Mouse (Mus musculus) forebrain, embryonic 12.5 days (tissue): Measurements from ENCODE around the gene Fam186b. TPM values are rescaled to one million over a fixed set of nuclear protein-coding genes. Genes with fewer than 3 reads are reported as not detected.
A peak's percentile ranks its signal among the peaks of the same experiment; 100 is the strongest.

Experiments used
- ATAC-seq: fragments of 200-750 bp; cut with Nextera tagmentation; 2 replicates; pipeline ENCODE4 v1.8.0; 2017; ENCODE audit warnings: moderate TSS enrichment; ENCODE audit not compliant: low FRiP score
- H3K27ac ChIP-seq: fragments of 300-500 bp; sonication (generic); 2 replicates; pipeline ENCODE4 v1.5.1; 2016; ENCODE audit warnings: mild to moderate bottlenecking
- H3K27me3 ChIP-seq: fragments of 300-500 bp; sonication (generic); 2 replicates; pipeline ENCODE4 v1.6.1; 2016; ENCODE audit warnings: mild to moderate bottlenecking
- H3K36me3 ChIP-seq: fragments of 300-500 bp; sonication (generic); replicated peaks from 2 replicates; pipeline ENCODE4 v1.6.1; 2016; ENCODE audit warnings: mild to moderate bottlenecking
- H3K4me1 ChIP-seq: fragments of 300-500 bp; sonication (generic); 2 replicates; pipeline ENCODE4 v1.6.1; 2016
- H3K4me2 ChIP-seq: fragments of 300-500 bp; sonication (generic); 2 replicates; pipeline ENCODE4 v1.6.1; 2016; ENCODE audit warnings: mild to moderate bottlenecking, moderate library complexity
- H3K4me3 ChIP-seq: fragments of 300-500 bp; sonication (generic); replicated peaks from 2 replicates; pipeline ENCODE4 v1.5.1; 2016; ENCODE audit warnings: mild to moderate bottlenecking
- H3K9ac ChIP-seq: fragments of 300-500 bp; sonication (generic); 2 replicates; pipeline ENCODE4 v1.6.1; 2016; ENCODE audit warnings: mild to moderate bottlenecking
- H3K9me3 ChIP-seq: fragments of 300-500 bp; sonication (generic); 2 replicates; pipeline ENCODE4 v1.6.1; 2016
- WGBS: fragments of 180-500 bp; shearing (Covaris S2); methylation state at CpG from one replicate; pipeline ENCODE4 v1.1.7; 2016; 5-methylcytosine and 5-hydroxymethylcytosine counted together
- polyA plus RNA-seq: library from polyadenylated mRNA; unstranded; fragments of >200 nt; fragmentation: Nextera tagmentation; extraction: Ambion mirVana; gene quantifications from 2 replicates; pipeline ENCODE4 v1.2.1, GENCODE M21; 2016

Gene Fam186b
- polyA plus RNA-seq, 1 experiment from 2014 or later = 0.19 TPM

DNA sequence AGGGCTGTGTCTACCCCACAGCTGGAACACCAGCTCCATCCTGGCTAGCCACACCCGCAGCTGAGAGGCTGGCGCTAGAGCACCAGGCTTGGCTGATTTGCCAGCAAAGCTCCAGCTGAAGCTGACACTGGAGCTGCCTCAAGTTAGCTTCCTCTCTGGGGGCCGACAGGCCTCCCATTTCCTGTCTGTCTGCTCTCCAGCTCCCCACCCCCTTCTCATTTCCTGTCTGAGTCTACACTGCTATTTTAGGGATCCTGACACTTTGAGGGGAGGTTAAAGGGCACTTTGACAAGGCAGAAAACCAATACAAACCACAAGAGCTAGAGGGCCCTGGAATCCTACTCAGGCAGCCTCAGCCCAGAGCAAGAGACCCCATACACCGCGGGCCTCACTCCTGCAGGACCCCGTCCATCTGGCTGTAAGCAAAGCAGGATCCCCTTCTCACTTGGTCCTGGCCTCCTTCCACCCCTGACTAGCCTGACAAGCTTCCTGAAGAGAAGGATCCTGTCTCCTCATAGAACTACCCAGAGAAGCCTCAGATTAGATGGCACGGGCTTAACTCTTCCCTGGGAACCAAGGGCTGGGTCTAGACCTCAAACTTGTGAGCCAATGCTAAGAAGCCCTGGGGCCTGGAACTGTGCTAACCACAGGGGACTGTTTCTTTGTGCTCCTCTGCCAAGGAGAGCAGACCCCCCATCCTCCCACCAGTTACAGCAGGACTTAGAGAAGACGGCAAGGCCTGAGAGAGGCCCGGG lies 37.4 kb upstream of the Fam186b start:
- H3K27me3 ChIP-seq = no peaks in the 10 kb centered on the region
- 0 out of 2 replicates have a peak overlapping the region, but pooled peaks have one; percentile 17 for H3K9ac ChIP-seq
- H3K27ac ChIP-seq = peak overlapping the region; percentile 68
- WGBS = 74% methylated on average over 9 of the region's 9 CpGs
- H3K9me3 ChIP-seq = no peaks in the 10 kb centered on the region
- no peak overlapping the region for H3K4me2 ChIP-seq
- peaks cover 6% of the 10 kb centered on the region; the same call in 1 of the 2 replicates for H3K36me3 ChIP-seq
- no peak for ATAC-seq
- no peak overlapping the region for H3K4me3 ChIP-seq
- peaks cover 7% of the 10 kb centered on the region; the same call in 1 of the 2 replicates for H3K4me1 ChIP-seq

DNA sequence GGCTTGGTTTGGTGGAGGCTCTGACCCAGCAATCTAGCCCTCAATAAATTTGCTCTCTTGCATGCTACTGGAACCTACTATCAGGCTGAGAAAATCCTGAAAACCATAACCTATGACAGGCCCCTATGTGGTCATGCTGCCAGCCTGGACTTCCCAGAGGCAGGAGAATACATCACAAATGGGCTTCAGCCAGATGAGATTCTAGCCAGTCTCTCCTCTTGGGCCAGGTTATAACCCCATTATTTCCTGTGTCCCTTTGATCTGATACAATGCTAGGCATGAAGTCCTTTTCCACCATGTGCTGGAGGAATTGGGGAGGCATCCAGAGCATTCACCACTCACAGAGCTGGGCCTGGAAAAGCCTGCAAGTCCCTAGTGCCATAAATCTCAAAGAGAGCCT lies 36.4 kb upstream of the Fam186b start:
- Histone ChIP-seq H3K9ac (no peak overlapping the region), H3K4me2 (no peak overlapping the region), H3K36me3 (peaks cover 16% of the 10 kb centered on the region), H3K27ac (peak overlapping the region; percentile 68), H3K4me1 (peaks cover 7% of the 10 kb centered on the region; the same call in 1 of the 2 replicates), H3K9me3 (0 out of 2 replicates have a peak, but pooled peaks cover under 1% of the 10 kb centered on the region), H3K27me3 (no peaks in the 10 kb centered on the region), H3K4me3 (no peak overlapping the region)
- no peak for ATAC-seq

DNA sequence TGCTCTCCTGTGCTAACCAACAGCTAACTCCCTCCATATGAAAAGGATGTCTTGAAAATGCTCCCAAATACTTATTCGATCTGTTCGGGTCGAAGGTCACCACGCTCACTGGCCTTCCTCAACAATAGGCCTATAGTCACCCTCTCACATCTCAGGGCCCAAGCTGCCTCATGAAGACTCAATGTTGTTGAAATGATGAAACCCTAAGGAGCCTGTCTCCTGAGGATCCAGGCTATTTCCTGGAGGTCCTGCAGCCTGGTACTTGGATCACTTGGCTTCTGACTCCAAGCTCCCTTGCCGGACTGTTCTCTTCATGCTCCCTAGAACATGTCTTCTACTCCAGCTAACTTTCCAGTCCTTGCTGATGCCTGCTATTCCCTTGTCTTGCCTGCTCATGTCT lies 35.7 kb upstream of the Fam186b start:
- Histone ChIP-seq H3K27ac (no peak overlapping the region), H3K4me1 (peaks cover 7% of the 10 kb centered on the region; the same call in 1 of the 2 replicates), H3K27me3 (no peaks in the 10 kb centered on the region), H3K4me2 (no peak overlapping the region), H3K36me3 (peaks cover 23% of the 10 kb centered on the region), H3K4me3 (no peak overlapping the region), H3K9me3 (0 out of 2 replicates have a peak, but pooled peaks cover 2% of the 10 kb centered on the region), H3K9ac (no peak overlapping the region)
- 67% methylated on average over 5 of the region's 5 CpGs for WGBS
- no peak for ATAC-seq

DNA sequence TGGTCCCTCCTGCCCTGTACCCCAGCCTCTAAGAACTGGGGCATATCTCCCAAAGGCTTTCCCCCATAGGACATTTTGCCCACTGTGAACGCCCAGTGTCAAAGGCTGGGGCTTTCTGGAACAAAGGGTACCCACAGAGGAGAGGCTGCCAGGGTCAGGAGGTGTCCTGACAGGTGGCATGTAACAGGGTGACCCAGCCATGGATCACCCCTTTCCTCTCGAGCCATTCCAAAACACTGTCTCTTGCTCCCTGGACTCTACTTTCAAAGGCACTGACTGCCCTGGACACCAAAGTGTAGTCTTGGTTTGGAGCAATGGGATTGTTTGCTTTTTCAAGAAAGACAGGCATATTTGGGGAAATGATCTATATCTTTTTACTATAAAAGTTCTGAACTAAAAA lies 34.6 kb upstream of the Fam186b start:
- Histone ChIP-seq H3K4me1 (peaks cover 7% of the 10 kb centered on the region; the same call in 1 of the 2 replicates), H3K27ac (no peak overlapping the region), H3K4me3 (no peak overlapping the region), H3K27me3 (no peaks in the 10 kb centered on the region), H3K9me3 (0 out of 2 replicates have a peak, but pooled peaks cover 2% of the 10 kb centered on the region), H3K4me2 (no peak overlapping the region), H3K36me3 (peaks cover 29% of the 10 kb centered on the region), H3K9ac (no peak overlapping the region)
- WGBS = 80% methylated on average over 2 of the region's 2 CpGs
- no peak for ATAC-seq

DNA sequence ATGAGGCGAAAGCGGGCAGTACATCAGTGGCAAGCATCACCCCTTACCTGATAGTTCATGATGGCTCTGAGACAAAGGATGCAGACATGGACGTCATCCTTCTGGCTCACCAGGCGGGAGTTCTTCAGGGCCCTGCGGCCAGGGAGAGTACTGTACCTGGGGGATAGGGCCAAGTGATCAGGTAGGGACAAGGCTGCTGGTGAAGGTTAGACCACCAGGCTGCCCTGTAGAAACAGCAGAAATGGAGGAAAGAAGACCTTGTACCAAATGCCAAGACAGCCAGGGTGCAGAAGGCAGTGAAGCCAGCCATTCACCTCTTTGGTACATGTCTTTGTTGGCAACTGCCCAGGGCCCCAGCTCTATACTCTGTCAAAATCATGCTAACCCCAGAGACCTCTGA lies 32.3 kb upstream of the Fam186b start:
- no peaks in the 10 kb centered on the region for H3K27me3 ChIP-seq
- no peak overlapping the region for H3K27ac ChIP-seq
- no peak overlapping the region for H3K9ac ChIP-seq
- no peak overlapping the region for H3K4me3 ChIP-seq
- ATAC-seq = no peak
- H3K36me3 ChIP-seq = peaks cover 49% of the 10 kb centered on the region
- H3K4me2 ChIP-seq = no peak overlapping the region
- 0 out of 2 replicates have a peak, but pooled peaks cover 2% of the 10 kb centered on the region for H3K9me3 ChIP-seq
- 93% methylated on average over 5 of the region's 5 CpGs for WGBS
- H3K4me1 ChIP-seq = no peaks in the 10 kb centered on the region

DNA sequence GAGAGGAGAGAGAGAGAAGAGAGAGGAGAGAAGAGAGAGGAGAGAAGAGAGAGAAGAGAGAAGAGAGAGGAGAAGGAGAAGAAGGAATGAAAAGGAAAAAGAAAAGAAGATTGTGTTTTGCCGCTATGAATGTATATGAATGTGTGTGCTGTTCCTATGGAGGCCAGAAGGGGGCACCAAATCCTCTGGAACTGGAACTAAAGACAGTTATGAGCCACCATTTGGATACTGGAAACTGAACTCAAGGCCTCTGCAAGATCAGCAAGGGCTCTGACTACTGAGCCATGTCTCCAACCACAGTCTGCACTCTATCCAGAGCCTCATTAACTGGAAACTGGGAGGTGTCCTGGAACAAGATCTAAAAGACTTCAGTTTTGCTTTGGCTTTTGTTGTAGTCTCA lies 31.3 kb upstream of the Fam186b start:
- WGBS = 72% methylated on average over 1 of the region's 1 CpGs
- no peak overlapping the region for H3K4me2 ChIP-seq
- no peak overlapping the region for H3K27ac ChIP-seq
- no peaks in the 10 kb centered on the region for H3K27me3 ChIP-seq
- ATAC-seq = no peak
- no peaks in the 10 kb centered on the region for H3K4me1 ChIP-seq
- peaks cover 59% of the 10 kb centered on the region for H3K36me3 ChIP-seq
- H3K4me3 ChIP-seq = no peak overlapping the region
- H3K9ac ChIP-seq = no peak overlapping the region
- H3K9me3 ChIP-seq = 0 out of 2 replicates have a peak, but pooled peaks cover 2% of the 10 kb centered on the region

DNA sequence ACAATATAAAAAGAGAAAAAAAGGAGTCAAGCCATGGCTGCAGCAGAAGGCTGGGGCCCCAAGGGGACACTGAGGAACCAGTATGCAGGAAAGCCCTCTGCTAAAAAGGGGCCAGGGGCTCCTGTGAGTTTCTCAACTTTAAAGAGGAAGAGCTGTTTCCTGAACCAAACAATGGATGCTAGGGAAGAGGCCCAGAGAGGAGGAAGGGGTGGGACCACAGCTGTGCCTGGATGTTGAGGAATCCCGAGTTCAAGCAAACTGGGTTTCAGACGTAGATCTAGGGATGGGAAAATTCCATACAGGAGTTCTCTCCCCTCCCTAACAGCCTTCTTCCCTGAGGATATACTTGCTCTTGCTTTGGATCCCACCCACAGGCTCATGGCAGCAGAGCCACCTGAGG lies 30.7 kb upstream of the Fam186b start:
- H3K27me3 ChIP-seq = no peaks in the 10 kb centered on the region
- peaks cover 65% of the 10 kb centered on the region for H3K36me3 ChIP-seq
- 78% methylated on average over 2 of the region's 2 CpGs for WGBS
- no peak overlapping the region for H3K4me2 ChIP-seq
- H3K4me3 ChIP-seq = no peak overlapping the region
- H3K27ac ChIP-seq = no peak overlapping the region
- no peak for ATAC-seq
- H3K9ac ChIP-seq = no peak overlapping the region
- H3K9me3 ChIP-seq = 0 out of 2 replicates have a peak, but pooled peaks cover 2% of the 10 kb centered on the region
- H3K4me1 ChIP-seq = no peaks in the 10 kb centered on the region

DNA sequence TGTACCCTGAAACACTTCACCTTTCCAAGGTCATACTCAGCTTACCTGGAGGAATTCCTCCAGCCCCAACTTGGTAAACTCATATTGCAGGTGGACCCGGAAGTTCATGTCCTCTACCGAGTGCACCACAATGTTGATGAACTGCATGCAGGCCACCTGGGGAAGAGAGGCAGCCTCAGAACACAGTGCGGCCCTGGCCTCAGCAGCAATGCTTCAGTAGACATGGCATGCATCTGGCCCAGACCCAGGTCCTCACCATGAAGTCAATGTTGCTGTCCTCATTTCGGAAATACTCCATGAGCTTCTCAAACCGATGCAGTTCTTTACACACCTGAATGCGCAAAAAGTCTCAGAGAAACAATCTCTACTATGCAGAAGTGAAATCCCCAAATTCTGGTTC lies 29.9 kb upstream of the Fam186b start:
- 95% methylated on average over 6 of the region's 6 CpGs for WGBS
- H3K36me3 ChIP-seq = peaks cover 72% of the 10 kb centered on the region

DNA sequence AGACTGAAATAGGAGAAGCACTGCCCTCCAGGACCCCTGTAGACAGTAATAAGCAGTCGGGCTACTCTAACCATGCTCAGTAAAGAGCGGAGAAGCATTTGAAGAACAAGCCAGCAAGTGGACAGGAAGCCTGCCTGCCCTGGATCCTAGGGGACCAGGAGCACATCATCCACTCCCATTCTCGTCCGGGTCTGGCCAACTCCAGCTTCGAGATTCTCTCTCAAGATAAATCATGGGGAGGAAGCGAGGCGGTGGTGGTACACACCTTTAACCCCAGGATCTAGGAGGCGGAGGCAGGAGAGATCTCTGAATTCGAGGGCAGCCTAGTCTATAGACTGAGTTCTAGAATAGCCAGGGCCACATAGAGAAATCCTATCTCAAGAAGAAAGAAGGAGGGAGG lies 28.5 kb upstream of the Fam186b start:
- H3K27ac ChIP-seq = no peak overlapping the region
- H3K4me2 ChIP-seq = no peak overlapping the region
- H3K36me3 ChIP-seq = peaks cover 86% of the 10 kb centered on the region
- ATAC-seq = no peak
- H3K4me3 ChIP-seq = no peak overlapping the region
- WGBS = 92% methylated on average over 9 of the region's 9 CpGs
- H3K4me1 ChIP-seq = no peaks in the 10 kb centered on the region
- H3K9me3 ChIP-seq = 0 out of 2 replicates have a peak, but pooled peaks cover 2% of the 10 kb centered on the region
- H3K9ac ChIP-seq = no peak overlapping the region
- H3K27me3 ChIP-seq = no peaks in the 10 kb centered on the region

More for the DNA sequence above, 29.9 kb upstream of the Fam186b start:
- Histone ChIP-seq H3K9ac (no peak overlapping the region), H3K27me3 (no peaks in the 10 kb centered on the region), H3K4me3 (no peak overlapping the region), H3K9me3 (0 out of 2 replicates have a peak, but pooled peaks cover 2% of the 10 kb centered on the region), H3K4me2 (no peak overlapping the region), H3K4me1 (no peaks in the 10 kb centered on the region), H3K27ac (no peak overlapping the region)
- no peak for ATAC-seq

DNA sequence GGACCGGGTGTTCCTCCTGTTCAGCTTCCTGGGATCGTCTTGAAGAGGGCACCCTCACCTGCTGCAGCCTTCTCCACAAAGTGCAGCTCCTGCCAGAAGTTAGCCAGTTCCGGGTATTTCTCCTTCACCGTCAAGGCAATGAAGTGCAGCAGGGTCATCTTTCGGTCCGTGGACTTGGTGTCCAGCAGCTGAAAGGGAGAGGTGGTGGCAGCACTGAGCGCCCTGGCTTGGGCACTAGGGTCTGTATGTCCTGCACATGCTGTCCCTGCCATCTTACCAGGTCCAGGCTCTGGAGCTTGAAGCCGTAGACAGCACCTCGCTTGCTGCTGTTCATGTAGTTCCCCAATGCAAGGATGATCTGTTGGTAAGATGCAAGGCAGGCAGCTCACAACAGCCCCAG lies 25.3 kb upstream of the Fam186b start:
- ATAC-seq = no peak
- no peak overlapping the region for H3K9ac ChIP-seq
- H3K4me3 ChIP-seq = no peak overlapping the region
- peaks cover 91% of the 10 kb centered on the region for H3K36me3 ChIP-seq
- no peak overlapping the region for H3K27ac ChIP-seq
- no peaks in the 10 kb centered on the region for H3K9me3 ChIP-seq
- H3K27me3 ChIP-seq = no peaks in the 10 kb centered on the region
- no peak overlapping the region for H3K4me2 ChIP-seq
- 89% methylated on average over 9 of the region's 9 CpGs for WGBS
- H3K4me1 ChIP-seq = no peaks in the 10 kb centered on the region

DNA sequence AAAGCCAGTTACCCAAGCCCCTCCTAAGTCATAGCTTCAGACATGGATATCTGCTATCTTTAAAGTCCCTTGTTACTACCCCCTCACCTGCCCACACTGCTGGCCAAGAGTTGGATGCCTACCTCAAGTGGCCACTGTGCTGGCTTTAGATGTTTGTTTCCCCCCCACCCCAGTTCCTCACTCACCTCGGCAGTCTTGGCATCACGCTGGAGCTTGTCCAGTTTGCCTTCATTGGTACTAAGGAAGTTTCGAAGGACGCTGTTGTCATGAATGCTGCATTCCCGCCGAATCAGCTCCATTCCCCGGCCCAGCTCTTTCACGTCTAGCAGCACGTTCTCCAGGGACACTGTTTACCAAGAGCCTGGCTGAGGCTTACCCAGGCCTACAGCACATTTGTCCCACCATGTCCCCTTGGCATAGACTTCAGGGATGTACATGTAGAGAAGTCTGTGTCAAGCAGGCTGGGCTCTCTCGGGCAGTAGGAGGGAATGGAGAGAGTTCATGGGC lies 24.5 kb upstream of the Fam186b start:
- Histone ChIP-seq H3K9ac (no peak overlapping the region), H3K27ac (0 out of 2 replicates have a peak overlapping the region, but pooled peaks have one; percentile 19), H3K36me3 (peaks cover 92% of the 10 kb centered on the region), H3K4me2 (no peak overlapping the region), H3K4me1 (no peaks in the 10 kb centered on the region), H3K4me3 (no peak overlapping the region), H3K9me3 (no peaks in the 10 kb centered on the region), H3K27me3 (no peaks in the 10 kb centered on the region)
- ATAC-seq = no peak
- 87% methylated on average over 10 of the region's 10 CpGs for WGBS

DNA sequence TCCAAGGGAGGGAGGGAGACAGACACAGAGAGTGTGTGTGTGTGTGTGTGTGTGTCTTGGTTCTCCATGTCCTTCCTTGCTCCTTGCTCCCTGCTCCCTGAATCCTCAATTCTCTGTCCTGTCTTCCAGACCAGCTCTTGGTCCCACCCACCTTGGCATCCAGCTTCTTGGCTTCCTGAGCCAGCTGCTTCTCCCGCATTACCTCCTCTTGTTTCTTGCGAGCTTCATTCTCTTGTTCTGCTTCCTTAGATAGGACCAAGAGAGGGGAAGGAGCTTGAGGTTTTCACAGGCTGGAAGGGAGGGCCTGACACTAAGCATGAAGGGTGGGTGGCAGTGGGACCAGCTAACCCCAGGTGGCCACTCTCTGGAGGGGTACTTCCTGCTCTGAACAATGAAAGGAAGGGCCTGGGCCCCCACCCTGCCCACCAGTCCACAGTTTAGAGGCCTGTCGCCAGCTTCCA lies 23.8 kb upstream of the Fam186b start:
- Histone ChIP-seq H3K36me3 (peaks cover 93% of the 10 kb centered on the region), H3K9ac (no peak overlapping the region), H3K4me3 (no peak overlapping the region), H3K27me3 (no peaks in the 10 kb centered on the region), H3K27ac (no peak overlapping the region), H3K9me3 (no peaks in the 10 kb centered on the region), H3K4me1 (no peaks in the 10 kb centered on the region), H3K4me2 (no peak overlapping the region)
- WGBS = 74% methylated on average over 3 of the region's 3 CpGs
- ATAC-seq = no peak
